Mouse (Mus musculus) brain, embryonic 14.5 days (tissue): ENCODE data around the gene Gpatch8.

Experiments
- CTCF ChIP-seq: fragments of 200-500 bp; IDR thresholded peaks from 2 replicates; pipeline ENCODE4 v1.5.1; 2012; ENCODE audit warnings: inconsistent platforms, mild to moderate bottlenecking, moderate library complexity, borderline replicate concordance; ENCODE audit not compliant: insufficient read depth, insufficient read length; ENCODE audit errors: extremely low read depth
- POLR2A ChIP-seq: fragments of 200-500 bp; IDR thresholded peaks from 2 replicates; pipeline ENCODE4 v1.6.1; 2012; ENCODE audit warnings: mild to moderate bottlenecking, inconsistent platforms, borderline replicate concordance; ENCODE audit not compliant: poor library complexity, insufficient read depth, insufficient read length, severe bottlenecking; ENCODE audit errors: extremely low read depth

DNA sequence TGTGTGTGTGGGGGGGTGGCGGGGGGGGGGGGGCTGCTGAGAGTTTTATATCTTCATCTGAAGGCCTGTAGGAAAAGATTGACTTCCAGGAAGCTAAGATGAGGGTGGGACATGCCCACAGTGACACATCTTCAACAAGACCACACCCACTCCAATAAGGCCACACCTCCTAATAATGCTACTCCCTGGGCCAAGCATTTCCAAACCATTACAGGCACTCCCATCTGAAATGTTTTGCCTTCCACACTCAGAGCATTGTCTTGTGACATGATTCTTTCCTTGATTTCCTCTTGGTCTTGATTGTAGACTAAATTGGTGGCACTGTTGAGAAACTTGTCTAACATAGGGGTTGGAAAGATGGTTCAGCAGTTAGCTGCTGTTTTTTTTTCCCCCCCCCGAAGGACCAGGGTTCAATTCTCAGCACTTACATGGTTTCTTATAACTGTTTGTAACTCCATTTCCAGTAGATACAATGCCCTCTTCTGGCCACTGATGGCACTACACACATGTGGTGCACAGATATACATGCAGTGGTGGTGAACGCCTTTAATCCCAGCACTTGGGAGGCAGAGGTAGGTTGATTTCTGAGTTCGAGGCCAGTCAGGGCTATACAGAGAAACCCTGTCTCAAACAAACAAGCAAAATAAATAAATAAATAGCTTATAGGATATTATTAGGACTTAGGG, 30.4 kb upstream of the Gpatch8 start:
- TF ChIP-seq POLR2A (no peak), CTCF (no peak)
